Mouse (Mus musculus): ENCODE results near the gene Aggf1. TPM values are rescaled to one million over a fixed set of nuclear protein-coding genes. Genes with fewer than 3 reads are reported as not detected.

Aggf1 gene
- total RNA-seq, 2 experiments from 2014 or later, result 44.4 to 47.0 TPM

Other genes with a start within 250 kb of the Aggf1 start
- gene Pde8b, start 125.0 kb downstream of the Aggf1 start, total RNA-seq (2021), result 100 to 1,000 TPM; 109 to 114 TPM
- 10 to 100 TPM; 16.7 to 17.3 TPM for gene Zbed3, start 51.7 kb downstream of the Aggf1 start, total RNA-seq (2021)
- 10 to 100 TPM; 16.8 to 20.2 TPM for gene Crhbp, start 69.6 kb upstream of the Aggf1 start, total RNA-seq (2021)
- gene S100z, start 103.4 kb upstream of the Aggf1 start, total RNA-seq (2021), result not detected
- gene F2rl1, start 149.9 kb upstream of the Aggf1 start, total RNA-seq (2021), result under 1 TPM; 0.27 to 0.46 TPM
- gene F2r, start 243.1 kb upstream of the Aggf1 start, total RNA-seq (2021), result 1 to 10 TPM; 5.8 to 6.7 TPM

Measured in left cerebral cortex, postnatal 14 days (tissue).